Mouse (Mus musculus): ENCODE measurements around the gene Nvl.

GRCm38 (mm10) chr1:181168377-181168776 is 24.4 kb upstream of the Nvl start:
- TF ChIP-seq CTCF (IDR thresholded peaks at IDR 0.05; ENCODE audit: low read depth, low read length) = no peak
- TF ChIP-seq POLR2A (IDR thresholded peaks at IDR 0.05; ENCODE audit: insufficient read depth, low read length) = no peak
- TF ChIP-seq EP300 (IDR thresholded peaks at IDR 0.05; ENCODE audit: insufficient read depth, low read depth, low read length) = no peak

All from ES-Bruce4 (cell line).